ENCODE assay signal across 8 mouse cellular contexts in genomic region chr4:121214793-121215304, GRCm38 (mm10). TPM values are rescaled to one million over a fixed set of nuclear protein-coding genes. Genes with fewer than 3 reads are reported as not detected.
DNase-seq lines count a peak whose midpoint lies in the region; ATAC-seq lines count a peak whose summit lies in the region.

Rlf (minus strand) TSS chr4:121215084.

- H3K9me3 ChIP-seq in heart, embryonic 14.5 days (ENCODE audit: control insufficient read depth, low read length), result no peaks in the 10 kb centered on the region
- H3K9me3 ChIP-seq in liver, embryonic 13.5 days (replicated peaks), result no peaks in the 10 kb centered on the region
- H3K9me3 ChIP-seq in stomach, embryonic 16.5 days (replicated peaks; ENCODE audit: control insufficient read depth, low read length), result no peaks in the 10 kb centered on the region

- H3K36me3 ChIP-seq in heart, embryonic 14.5 days (ENCODE audit: control insufficient read depth, insufficient read depth, low read length), result no peaks in the 10 kb centered on the region
- H3K36me3 ChIP-seq in liver, embryonic 13.5 days, result no peaks in the 10 kb centered on the region; the same call in none of the 2 replicates
- H3K36me3 ChIP-seq in stomach, embryonic 16.5 days (ENCODE audit: control insufficient read depth, insufficient read depth, low read length), result no peaks in the 10 kb centered on the region

- peaks cover 4 to 28% of the 10 kb centered on the region in 2 experiments for H3K4me1 ChIP-seq in heart, embryonic 14.5 days (ENCODE audit: control insufficient read depth in 2 of 2, insufficient read depth in 2 of 2, low read length in 2 of 2)
- H3K4me1 ChIP-seq in liver, embryonic 13.5 days (replicated peaks), result peaks cover 36% of the 10 kb centered on the region
- H3K4me1 ChIP-seq in stomach, embryonic 16.5 days (ENCODE audit: control insufficient read depth, insufficient read depth, low read length), result peaks cover 20% of the 10 kb centered on the region; the same call in 1 of the 2 replicates

- H3K4me3 ChIP-seq in heart, embryonic 14.5 days (ENCODE audit: control insufficient read depth in 1 of 2, insufficient read depth in 1 of 2, low read depth in 1 of 2, low read length in 2 of 2), result peak within 1 kb of the TSS; percentile 63 to 95
- peak within 1 kb of the TSS; percentile 96 for H3K4me3 ChIP-seq in liver, embryonic 13.5 days (replicated peaks)
- H3K4me3 ChIP-seq in stomach, embryonic 16.5 days (replicated peaks; ENCODE audit: low read length), result peak within 1 kb of the TSS; percentile 98

- under 1% methylated on average over 48 of the region's 48 CpGs for WGBS in heart, embryonic 14.5 days
- WGBS in liver, embryonic 13.5 days (ENCODE audit: insufficient replicate concordance), result under 1% methylated on average over 48 of the region's 48 CpGs
- WGBS in stomach, embryonic 16.5 days, result under 1% methylated on average over 48 of the region's 48 CpGs

- H3K27ac ChIP-seq in heart, embryonic 14.5 days (replicated peaks in 1 of 2; ENCODE audit: control insufficient read depth in 1 of 2, insufficient read depth in 1 of 2, low read depth in 2 of 2, low read length in 2 of 2), result peak within 1 kb of the TSS; percentile 57 to 94
- peak within 1 kb of the TSS; percentile 96 for H3K27ac ChIP-seq in liver, embryonic 13.5 days
- H3K27ac ChIP-seq in stomach, embryonic 16.5 days (ENCODE audit: low read length), result peak within 1 kb of the TSS; percentile 87

- peak; percentile 89 for ATAC-seq in CD4-positive, CD25-positive, alpha-beta regulatory T cell, adult 4 months
- ATAC-seq in heart, embryonic 14.5 days (ENCODE audit: insufficient number of reproducible peaks, insufficient read depth, low FRiP score, low read depth), result peak; percentile 98
- ATAC-seq in liver, embryonic 13.5 days (ENCODE audit: low read depth), result peak; percentile 89
- peak; percentile 96 for ATAC-seq in stomach, embryonic 16.5 days (ENCODE audit: insufficient read depth, low FRiP score)

- peak; percentile 96 for DNase-seq in c-Kit-negative CD71-positive TER-119-positive erythroid progenitor cells, embryonic 14.5 days (ENCODE audit: low read depth, low spot score)
- peak; percentile 90 for DNase-seq in fibroblast of lung, adult 2 months (ENCODE audit: low read depth)
- DNase-seq in kidney, postnatal 14 days, result peak; percentile 99
- DNase-seq in liver, embryonic 13.5 days, result peak; percentile 95
- DNase-seq in neural tube, embryonic 10.5 days (ENCODE audit: extremely low spot score, low spot score), result peak; percentile 99

- no peaks in the 10 kb centered on the region; the same call in 1 of the 2 replicates for H3K27me3 ChIP-seq in heart, embryonic 14.5 days (ENCODE audit: control insufficient read depth, insufficient read depth, low read length)
- H3K27me3 ChIP-seq in liver, embryonic 13.5 days, result peaks cover 13% of the 10 kb centered on the region; the same call in 1 of the 2 replicates
- H3K27me3 ChIP-seq in stomach, embryonic 16.5 days (ENCODE audit: control insufficient read depth, insufficient read depth, low read length), result no peaks in the 10 kb centered on the region

- peak within 1 kb of the TSS; percentile 90 for H3K4me2 ChIP-seq in heart, embryonic 14.5 days (ENCODE audit: low read length)
- peak within 1 kb of the TSS; percentile 75 for H3K4me2 ChIP-seq in liver, embryonic 13.5 days
- H3K4me2 ChIP-seq in stomach, embryonic 16.5 days (ENCODE audit: low read depth, low read length), result peak within 1 kb of the TSS; percentile 92

- peak within 1 kb of the TSS; percentile 98 for H3K9ac ChIP-seq in heart, embryonic 14.5 days (ENCODE audit: low read length)
- peak within 1 kb of the TSS; percentile 96 for H3K9ac ChIP-seq in liver, embryonic 13.5 days
- peak within 1 kb of the TSS; percentile 96 for H3K9ac ChIP-seq in stomach, embryonic 16.5 days (ENCODE audit: low read length)

RNA-seq across cellular contexts. Expression of gene Rlf, which starts in this region (rescaled TPM):
- polyA plus RNA-seq in CD4-positive, CD25-positive, alpha-beta regulatory T cell, adult 4 months (2017; shearing (Covaris generic)), result 10 to 100 TPM; 14.1 to 22.1 TPM
- 18.3 and 18.5 TPM in 2 replicates for polyA plus RNA-seq in heart, embryonic 14.5 days (2014; fragmentation: Nextera tagmentation; extraction: Ambion mirVana)
- 9.7 and 11.8 TPM in 2 replicates for polyA plus RNA-seq in liver, embryonic 13.5 days (2015; fragmentation: Nextera tagmentation; extraction: Ambion mirVana)
- polyA plus RNA-seq in stomach, embryonic 16.5 days (2015; fragmentation: Nextera tagmentation; extraction: Ambion mirVana), result 19.7 and 21.7 TPM in 2 replicates

Comparison
In these comparisons a context has a peak if more than half of its experiments do, and no peak if none do; other contexts are left out.
1. Peak in every context shown above with its lines: DNase-seq, ATAC-seq, H3K4me3 ChIP-seq and H3K27ac ChIP-seq.